Mouse (Mus musculus) testis, adult 2 months (tissue): Measurements from ENCODE around the gene Tmem121. TPM values are rescaled to one million over a fixed set of nuclear protein-coding genes. Genes with fewer than 3 reads are reported as not detected.
A peak's percentile ranks its signal among the peaks of the same experiment; 100 is the strongest.

Experiments
- H3K27ac ChIP-seq: fragments of 200-500 bp; 2 replicates; pipeline ENCODE4 v1.5.1; 2012; ENCODE audit warnings: low read depth, low read length; ENCODE audit not compliant: control insufficient read depth, insufficient read depth
- H3K27me3 ChIP-seq: fragments of 200-500 bp; 2 replicates; pipeline ENCODE4 v1.6.1; 2012; ENCODE audit warnings: mild to moderate bottlenecking, low read length, moderate library complexity; ENCODE audit not compliant: control insufficient read depth, insufficient read depth
- H3K36me3 ChIP-seq: fragments of 200-500 bp; 2 replicates; pipeline ENCODE4 v1.6.1; 2012; ENCODE audit warnings: mild to moderate bottlenecking, low read length; ENCODE audit not compliant: control insufficient read depth, insufficient read depth
- H3K4me1 ChIP-seq: fragments of 200-500 bp; 2 replicates; pipeline ENCODE4 v1.6.1; 2012; ENCODE audit warnings: low read length; ENCODE audit not compliant: control insufficient read depth, insufficient read depth
- H3K4me3 ChIP-seq: fragments of 200-500 bp; 2 replicates; pipeline ENCODE4 v1.5.1; 2012; ENCODE audit warnings: low read depth, mild to moderate bottlenecking, low read length, moderate library complexity, mixed read lengths; ENCODE audit not compliant: control insufficient read depth
- CTCF ChIP-seq: fragments of 200-500 bp; IDR thresholded peaks from 2 replicates; pipeline ENCODE4 v1.5.1; 2012; ENCODE audit warnings: low read depth, mild to moderate bottlenecking, inconsistent platforms, low read length, moderate library complexity; ENCODE audit not compliant: control insufficient read depth, insufficient read depth, insufficient replicate concordance
- POLR2A ChIP-seq: fragments of 200-500 bp; IDR thresholded peaks from 2 replicates; pipeline ENCODE4 v1.6.1; 2012; ENCODE audit warnings: low read depth, mild to moderate bottlenecking, inconsistent platforms, low read length, moderate library complexity; ENCODE audit not compliant: control insufficient read depth
- polyA plus RNA-seq: library from polyadenylated mRNA; depleted of rRNA; stranded (reverse); fragments of >200 nt; gene quantifications from 2 replicates; pipeline ENCODE4 v1.2.3, GENCODE M21; 2012

Tmem121 gene
- polyA plus RNA-seq, 1 experiment: 1.0 TPM

DNA sequence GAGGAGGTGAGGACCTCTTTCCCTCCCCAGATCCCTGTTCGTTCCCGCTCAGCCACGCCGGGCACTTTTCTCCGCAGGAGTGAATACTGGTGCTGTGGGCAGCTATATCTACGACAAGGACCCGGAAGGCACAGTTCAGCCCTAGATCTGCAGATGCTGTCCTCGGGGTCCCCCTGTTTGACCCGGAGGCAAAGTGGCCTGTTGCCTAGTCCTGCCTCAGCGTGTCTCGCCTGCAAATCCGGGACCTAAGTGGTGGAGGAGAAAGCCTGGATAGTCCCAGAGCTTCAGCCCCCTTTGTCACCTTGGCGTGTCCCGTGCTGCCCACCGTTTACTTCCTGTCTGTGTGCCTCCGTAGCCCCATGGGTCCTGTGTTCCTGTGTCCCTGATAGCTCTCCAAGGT is 40.8 kb upstream of the Tmem121 start:
- no peak overlapping the region for H3K27ac ChIP-seq
- peaks cover 32% of the 10 kb centered on the region for H3K4me1 ChIP-seq
- no peaks in the 10 kb centered on the region for H3K27me3 ChIP-seq

DNA sequence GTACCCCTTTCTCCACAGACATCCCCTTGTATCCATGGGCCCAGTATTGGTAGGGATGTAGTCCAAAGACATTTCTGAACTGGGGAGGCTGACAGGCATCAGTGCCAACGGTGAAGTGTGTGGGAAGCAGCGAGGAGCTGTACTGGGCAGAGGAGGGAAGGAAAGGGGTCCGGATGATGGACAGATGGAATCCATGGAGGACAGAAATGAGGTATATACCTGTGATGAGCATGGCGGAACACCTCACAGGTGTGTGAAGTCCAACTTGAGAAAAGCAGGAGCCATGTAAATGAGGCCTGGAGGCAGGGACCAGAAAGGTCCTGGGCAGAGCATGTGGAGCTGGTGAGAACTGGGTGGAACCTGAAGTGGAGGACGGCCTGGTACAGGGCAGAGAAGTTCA is 40.1 kb upstream of the Tmem121 start:
- TF ChIP-seq CTCF (no peak), POLR2A (no peak; the same call in 1 of the 2 replicates)
- peaks cover 30% of the 10 kb centered on the region for H3K4me1 ChIP-seq
- no peaks in the 10 kb centered on the region for H3K36me3 ChIP-seq
- H3K27ac ChIP-seq: no peak overlapping the region
- H3K27me3 ChIP-seq: no peaks in the 10 kb centered on the region
- H3K4me3 ChIP-seq: peak overlapping the region; percentile 81

More for the DNA sequence above, 40.8 kb upstream of the Tmem121 start:
- no peaks in the 10 kb centered on the region for H3K36me3 ChIP-seq
- TF ChIP-seq POLR2A: no peak
- no peak for TF ChIP-seq CTCF
- peak overlapping the region; percentile 81 for H3K4me3 ChIP-seq

DNA sequence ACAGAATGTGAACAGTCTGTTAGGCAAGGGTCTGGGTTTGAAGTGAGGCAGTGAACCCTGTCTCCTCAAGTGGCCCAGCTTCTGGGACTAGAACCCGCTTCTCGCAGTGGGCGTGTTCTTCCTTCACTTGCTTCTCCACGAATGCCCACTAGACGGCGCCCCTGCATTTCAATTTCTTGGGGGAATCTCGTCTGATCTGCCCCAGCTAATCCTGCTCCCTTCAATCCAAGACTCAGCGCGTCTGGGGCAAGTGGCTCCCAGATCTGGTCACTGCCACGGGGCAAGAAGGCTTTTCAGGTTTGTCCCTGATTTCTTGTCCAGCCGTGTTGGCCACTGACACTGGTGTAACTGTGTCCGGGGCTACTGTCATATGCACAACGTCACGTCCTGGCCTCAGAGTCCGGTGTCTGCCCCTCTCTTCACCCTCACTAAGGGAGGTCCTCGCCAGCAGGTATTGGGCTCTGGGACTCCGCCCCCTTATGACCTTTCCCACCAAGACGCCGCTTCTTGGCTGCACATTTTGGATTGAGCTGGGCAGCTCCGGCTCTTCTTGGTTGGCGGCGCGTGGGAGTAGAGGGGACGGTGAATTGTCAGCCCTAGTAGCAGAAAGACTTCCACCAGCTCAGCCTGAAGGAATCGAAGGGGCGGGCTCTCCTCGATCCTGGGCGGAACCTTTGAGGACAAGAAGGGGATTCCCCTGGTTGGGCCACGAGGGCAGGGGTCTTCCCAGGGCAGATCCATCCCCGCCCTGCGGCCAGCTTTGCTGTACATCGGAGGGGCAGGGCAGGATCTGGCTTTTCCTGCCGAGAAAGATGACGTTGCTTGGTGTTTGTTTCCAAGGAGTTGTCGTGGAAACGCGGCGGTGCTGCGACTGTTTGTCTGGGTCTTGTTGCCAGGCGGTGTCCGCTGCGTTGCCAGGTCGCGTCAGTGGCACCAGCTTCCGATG is 39.3 kb upstream of the Tmem121 start, which contains the start of gene Crip1:
Crip1 (plus strand) TSS at position 205 of the 946 bp plus-strand sequence.
- Histone ChIP-seq H3K4me1 (peaks cover 30% of the 10 kb centered on the region), H3K27ac (no peak within 1 kb of the TSS), H3K4me3 (peak within 1 kb of the TSS; percentile 81), H3K27me3 (no peaks in the 10 kb centered on the region), H3K36me3 (no peaks in the 10 kb centered on the region)
- TF ChIP-seq CTCF: peak; percentile 70; the same call in 1 of the 2 replicates
- 0 out of 2 replicates have a peak, but pooled peaks have one; percentile 15 for TF ChIP-seq POLR2A

DNA sequence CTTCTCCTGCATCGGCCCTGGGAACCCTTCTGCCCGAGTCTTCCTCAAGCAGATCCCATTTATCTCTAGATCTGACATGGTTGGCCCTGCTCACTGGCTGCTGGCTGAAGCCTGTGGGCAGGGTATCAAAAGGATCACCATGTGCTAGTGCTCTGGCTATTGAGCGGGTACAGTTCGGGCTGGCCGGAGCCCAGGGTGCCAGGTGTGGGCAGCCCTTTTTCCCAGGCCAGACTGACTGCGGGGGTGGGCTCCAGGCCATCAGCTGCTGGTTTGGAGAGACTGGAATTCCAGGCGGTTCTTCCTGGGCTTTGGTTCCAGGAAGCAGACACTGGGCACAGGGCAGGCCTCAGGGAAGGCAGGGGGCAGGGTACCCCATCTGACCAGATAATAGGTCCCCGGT is 38.2 kb upstream of the Tmem121 start:
- Histone ChIP-seq H3K27ac (no peak overlapping the region; the same call in 1 of the 2 replicates), H3K4me1 (peaks cover 40% of the 10 kb centered on the region), H3K27me3 (no peaks in the 10 kb centered on the region), H3K4me3 (peak overlapping the region; percentile 81), H3K36me3 (no peaks in the 10 kb centered on the region)
- TF ChIP-seq CTCF (no peak), POLR2A (no peak)

DNA sequence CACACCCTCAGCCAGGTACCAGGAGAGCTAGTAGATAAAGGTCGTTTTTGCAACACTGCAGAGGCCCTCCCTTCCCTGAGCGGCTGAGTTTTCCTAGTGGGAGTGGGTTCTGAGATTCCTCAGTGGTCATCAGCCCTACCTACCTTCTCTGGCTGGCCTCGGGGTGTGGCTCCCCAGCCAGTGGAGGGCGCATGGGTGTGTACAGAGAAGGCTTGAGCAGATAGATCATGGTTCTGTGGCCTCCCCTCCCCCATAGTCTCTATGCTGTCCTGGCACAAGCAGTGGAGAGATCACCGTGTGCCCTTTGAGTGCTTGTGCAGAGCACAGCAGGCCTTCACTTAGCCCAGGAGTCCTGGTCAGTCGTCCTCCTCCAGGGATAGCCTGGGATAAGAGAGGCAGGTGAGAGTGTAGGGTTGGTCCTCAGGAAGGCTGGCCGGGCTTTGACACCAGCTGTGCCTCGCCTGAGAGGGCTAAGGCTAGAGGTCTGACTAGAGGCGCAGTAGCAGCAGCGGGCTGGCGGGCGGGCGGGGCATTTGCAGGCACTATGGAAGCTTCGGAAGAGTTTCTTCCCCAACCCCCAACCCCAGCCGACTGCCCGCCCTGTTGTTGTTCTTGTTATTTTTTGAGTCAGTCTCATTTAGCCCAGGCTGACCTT is 37.2 kb upstream of the Tmem121 start:
- H3K27ac ChIP-seq: no peak overlapping the region
- TF ChIP-seq POLR2A (no peak), CTCF (no peak)
- H3K4me3 ChIP-seq: peak overlapping the region; percentile 41
- no peaks in the 10 kb centered on the region for H3K27me3 ChIP-seq
- H3K4me1 ChIP-seq: peaks cover 37% of the 10 kb centered on the region
- H3K36me3 ChIP-seq: no peaks in the 10 kb centered on the region

DNA sequence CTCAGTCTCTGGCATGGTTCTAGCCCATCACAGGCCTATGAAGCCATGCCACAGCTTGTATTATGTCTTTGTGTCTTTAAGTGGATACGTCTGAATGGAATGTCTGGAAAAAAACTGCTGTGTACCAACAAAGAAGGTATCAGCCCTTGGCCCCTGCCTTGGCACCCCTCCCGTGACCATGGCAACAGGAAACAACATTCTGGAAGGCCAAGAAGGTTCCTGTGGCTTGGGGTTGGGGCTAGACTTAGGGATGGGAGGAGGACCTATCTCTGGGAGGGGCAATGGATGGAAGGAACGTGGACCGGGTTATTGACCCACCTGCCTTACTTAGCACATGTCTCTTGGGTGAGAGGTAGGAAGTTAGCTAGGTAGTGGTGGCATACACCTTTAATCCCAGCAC is 36.4 kb upstream of the Tmem121 start:
- H3K27ac ChIP-seq: no peak overlapping the region
- peak overlapping the region; percentile 30 for H3K4me3 ChIP-seq
- TF ChIP-seq POLR2A (peak; percentile 37; the same call in 1 of the 2 replicates), CTCF (no peak)
- H3K4me1 ChIP-seq: peaks cover 40% of the 10 kb centered on the region
- H3K36me3 ChIP-seq: no peaks in the 10 kb centered on the region
- H3K27me3 ChIP-seq: no peaks in the 10 kb centered on the region

DNA sequence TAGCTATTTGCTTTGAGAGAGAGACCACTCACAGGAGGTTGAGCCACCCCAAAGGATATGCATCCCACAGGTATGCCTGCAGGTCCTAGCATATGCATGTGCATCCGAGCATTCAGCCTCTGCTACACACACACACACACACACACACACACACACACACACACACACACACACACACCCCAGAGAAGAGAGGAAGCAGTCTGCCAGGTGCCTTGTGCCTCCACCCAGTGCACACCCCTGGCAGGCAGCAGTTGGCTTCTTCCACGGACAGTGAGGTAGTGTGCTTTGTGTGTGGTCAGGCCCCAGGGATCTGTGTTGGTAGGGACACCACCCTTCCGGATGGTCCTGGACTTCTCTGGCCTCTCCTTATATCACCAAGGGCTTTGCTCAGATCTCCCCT is 35.8 kb upstream of the Tmem121 start:
- Histone ChIP-seq H3K4me3 (peak overlapping the region; percentile 30; the same call in 1 of the 2 replicates), H3K27me3 (no peaks in the 10 kb centered on the region), H3K4me1 (peaks cover 44% of the 10 kb centered on the region), H3K36me3 (no peaks in the 10 kb centered on the region), H3K27ac (no peak overlapping the region)
- no peak for TF ChIP-seq CTCF
- TF ChIP-seq POLR2A: no peak
